In the genomic region with DNA sequence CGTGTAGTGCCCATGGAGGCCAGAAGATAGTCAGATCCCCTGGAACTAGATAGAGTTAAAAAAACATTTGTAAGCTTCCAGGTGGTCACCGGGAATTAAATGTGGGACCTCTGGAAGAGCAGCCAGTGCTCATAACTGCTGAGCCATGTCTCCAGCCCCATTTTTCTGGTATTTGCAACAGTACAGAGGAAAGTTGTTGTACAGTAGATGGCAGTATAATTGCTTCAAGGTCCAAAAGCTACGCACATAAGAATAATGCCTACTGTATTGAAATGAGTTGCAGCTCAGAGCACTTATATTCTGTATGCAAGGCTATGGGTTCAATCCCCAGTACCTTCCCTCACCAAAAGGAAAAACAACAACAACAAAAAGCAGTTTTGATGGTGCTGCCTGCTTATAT, we compare ENCODE assay signal across 8 mouse cellular contexts. TPM values are rescaled to one million over a fixed set of nuclear protein-coding genes. Genes with fewer than 3 reads are reported as not detected.
A peak's percentile ranks its signal among the peaks of the same experiment; 100 is the strongest.
DNase-seq lines count a peak whose midpoint lies in the region; ATAC-seq and TF ChIP-seq lines count a peak whose summit lies in the region.

No protein-coding gene starts in this region.

- H3K4me1 ChIP-seq in intestine, embryonic 16.5 days (ENCODE audit: control insufficient read depth, insufficient read depth, low read length) = peaks cover 7% of the 10 kb centered on the region
- peaks cover 13% of the 10 kb centered on the region; the same call in 1 of the 2 replicates for H3K4me1 ChIP-seq in neural tube, embryonic 14.5 days (ENCODE audit: control insufficient read depth, insufficient read depth, low read length)

- no peaks in the 10 kb centered on the region for H3K27me3 ChIP-seq in intestine, embryonic 16.5 days (replicated peaks; ENCODE audit: control insufficient read depth, insufficient read depth, low read length)
- H3K27me3 ChIP-seq in neural tube, embryonic 14.5 days (ENCODE audit: control insufficient read depth, insufficient read depth, low read length) = no peaks in the 10 kb centered on the region

- no peaks in the 10 kb centered on the region for H3K36me3 ChIP-seq in intestine, embryonic 16.5 days (ENCODE audit: control insufficient read depth, insufficient read depth, low read length)
- peaks cover 6% of the 10 kb centered on the region for H3K36me3 ChIP-seq in neural tube, embryonic 14.5 days (ENCODE audit: control insufficient read depth, insufficient read depth, low read length)

- peak overlapping the region; percentile 68 for H3K4me2 ChIP-seq in intestine, embryonic 16.5 days (ENCODE audit: low read depth, low read length)
- H3K4me2 ChIP-seq in neural tube, embryonic 14.5 days (ENCODE audit: low read depth, low read length) = peak overlapping the region; percentile 79

- peak overlapping the region; percentile 74 for H3K4me3 ChIP-seq in layer of hippocampus, adult 2 months
- peak overlapping the region; percentile 75 for H3K4me3 ChIP-seq in intestine, embryonic 16.5 days (ENCODE audit: low read length)
- H3K4me3 ChIP-seq in neural tube, embryonic 14.5 days (ENCODE audit: low read depth, low read length) = 0 out of 2 replicates have a peak overlapping the region, but pooled peaks have one; percentile 51

- no peak for ATAC-seq in intestine, embryonic 16.5 days
- ATAC-seq in neural tube, embryonic 14.5 days (ENCODE audit: low read depth) = no peak

- DNase-seq in layer of hippocampus, adult 2 months (ENCODE audit: low spot score in 2 of 2) = no peak
- no peak for DNase-seq in layer of hippocampus, postnatal 36 days
- DNase-seq in c-Kit-positive CD71-positive TER-119-positive erythroid progenitor cells, embryonic 14.5 days (ENCODE audit: low spot score) = peak; percentile 27
- no peak for DNase-seq in right cerebral cortex, postnatal 4 days
- no peak for DNase-seq in frontal cortex, postnatal 36 days (ENCODE audit: low spot score in 2 of 2)
- DNase-seq in embryo, embryonic 9.5 days (ENCODE audit: extremely low spot score) = no peak

- peak; percentile 71 for TF ChIP-seq CTCF in layer of hippocampus, adult 2 months (conservative IDR thresholded peaks at IDR 0.05)

- no peaks in the 10 kb centered on the region for H3K9me3 ChIP-seq in intestine, embryonic 16.5 days (ENCODE audit: control insufficient read depth, low read length)
- H3K9me3 ChIP-seq in neural tube, embryonic 14.5 days (ENCODE audit: control insufficient read depth, low read length) = no peaks in the 10 kb centered on the region

- H3K27ac ChIP-seq in layer of hippocampus, adult 2 months = no peak overlapping the region
- no peak overlapping the region for H3K27ac ChIP-seq in intestine, embryonic 16.5 days (ENCODE audit: low read length)
- H3K27ac ChIP-seq in neural tube, embryonic 14.5 days (ENCODE audit: low read depth, low read length) = no peak overlapping the region

- WGBS in intestine, embryonic 16.5 days = 62% methylated on average over 3 of the region's 3 CpGs
- WGBS in neural tube, embryonic 14.5 days = 74% methylated on average over 3 of the region's 3 CpGs

- H3K9ac ChIP-seq in intestine, embryonic 16.5 days (ENCODE audit: low read depth, low read length) = no peak overlapping the region
- no peak overlapping the region for H3K9ac ChIP-seq in neural tube, embryonic 14.5 days (replicated peaks; ENCODE audit: low read depth, low read length)

RNA-seq across cellular contexts. Expression of gene Mrpl30, which starts 1.1 kb away (rescaled TPM):
- total RNA-seq in layer of hippocampus, adult 2 months (2021) = 100 to 1,000 TPM; 134 to 142 TPM
- 100 to 1,000 TPM; 137 to 150 TPM for total RNA-seq in layer of hippocampus, postnatal 36 days (2021)
- 252 and 267 TPM in 2 replicates for polyA plus RNA-seq in intestine, embryonic 16.5 days (2015; fragmentation: Nextera tagmentation; extraction: Ambion mirVana)
- polyA plus RNA-seq in neural tube, embryonic 14.5 days (2014; fragmentation: Nextera tagmentation; extraction: Ambion mirVana) = 286 and 291 TPM in 2 replicates

RNA-seq across cellular contexts. Expression of gene Mitd1, which starts 1.2 kb away (rescaled TPM):
- 10 to 100 TPM; 11.0 to 12.2 TPM for total RNA-seq in layer of hippocampus, adult 2 months (2021)
- 10 to 100 TPM; 11.9 to 13.9 TPM for total RNA-seq in layer of hippocampus, postnatal 36 days (2021)
- polyA plus RNA-seq in intestine, embryonic 16.5 days (2015; fragmentation: Nextera tagmentation; extraction: Ambion mirVana) = 28.8 and 29.0 TPM in 2 replicates
- polyA plus RNA-seq in neural tube, embryonic 14.5 days (2014; fragmentation: Nextera tagmentation; extraction: Ambion mirVana) = 12.3 and 17.3 TPM in 2 replicates

RNA-seq across cellular contexts. Expression of gene Lipt1, which starts 19.9 kb away (rescaled TPM):
- total RNA-seq in layer of hippocampus, adult 2 months (2021) = 1 to 10 TPM; 6.9 to 7.4 TPM
- total RNA-seq in layer of hippocampus, postnatal 36 days (2021) = 1 to 10 TPM; 7.5 to 7.7 TPM
- polyA plus RNA-seq in intestine, embryonic 16.5 days (2015; fragmentation: Nextera tagmentation; extraction: Ambion mirVana) = 8.4 and 9.2 TPM in 2 replicates
- 8.4 and 8.9 TPM in 2 replicates for polyA plus RNA-seq in neural tube, embryonic 14.5 days (2014; fragmentation: Nextera tagmentation; extraction: Ambion mirVana)

RNA-seq across cellular contexts. Expression of gene Lyg2, which starts 24.9 kb away (rescaled TPM):
- not detected for total RNA-seq in layer of hippocampus, adult 2 months (2021)
- total RNA-seq in layer of hippocampus, postnatal 36 days (2021) = not detected
- polyA plus RNA-seq in intestine, embryonic 16.5 days (2015; fragmentation: Nextera tagmentation; extraction: Ambion mirVana) = not detected in 2 replicates
- polyA plus RNA-seq in neural tube, embryonic 14.5 days (2014; fragmentation: Nextera tagmentation; extraction: Ambion mirVana) = not detected in 2 replicates

RNA-seq across cellular contexts. Expression of gene Tsga10, which starts 25.2 kb away (rescaled TPM):
- total RNA-seq in layer of hippocampus, adult 2 months (2021) = 10 to 100 TPM; 24.8 to 28.6 TPM
- total RNA-seq in layer of hippocampus, postnatal 36 days (2021) = 10 to 100 TPM; 29.5 to 33.9 TPM
- 4.0 TPM in 2 replicates for polyA plus RNA-seq in intestine, embryonic 16.5 days (2015; fragmentation: Nextera tagmentation; extraction: Ambion mirVana)
- polyA plus RNA-seq in neural tube, embryonic 14.5 days (2014; fragmentation: Nextera tagmentation; extraction: Ambion mirVana) = 16.7 and 19.4 TPM in 2 replicates
